Mouse (Mus musculus): ENCODE data around the gene Oaf.

DNA sequence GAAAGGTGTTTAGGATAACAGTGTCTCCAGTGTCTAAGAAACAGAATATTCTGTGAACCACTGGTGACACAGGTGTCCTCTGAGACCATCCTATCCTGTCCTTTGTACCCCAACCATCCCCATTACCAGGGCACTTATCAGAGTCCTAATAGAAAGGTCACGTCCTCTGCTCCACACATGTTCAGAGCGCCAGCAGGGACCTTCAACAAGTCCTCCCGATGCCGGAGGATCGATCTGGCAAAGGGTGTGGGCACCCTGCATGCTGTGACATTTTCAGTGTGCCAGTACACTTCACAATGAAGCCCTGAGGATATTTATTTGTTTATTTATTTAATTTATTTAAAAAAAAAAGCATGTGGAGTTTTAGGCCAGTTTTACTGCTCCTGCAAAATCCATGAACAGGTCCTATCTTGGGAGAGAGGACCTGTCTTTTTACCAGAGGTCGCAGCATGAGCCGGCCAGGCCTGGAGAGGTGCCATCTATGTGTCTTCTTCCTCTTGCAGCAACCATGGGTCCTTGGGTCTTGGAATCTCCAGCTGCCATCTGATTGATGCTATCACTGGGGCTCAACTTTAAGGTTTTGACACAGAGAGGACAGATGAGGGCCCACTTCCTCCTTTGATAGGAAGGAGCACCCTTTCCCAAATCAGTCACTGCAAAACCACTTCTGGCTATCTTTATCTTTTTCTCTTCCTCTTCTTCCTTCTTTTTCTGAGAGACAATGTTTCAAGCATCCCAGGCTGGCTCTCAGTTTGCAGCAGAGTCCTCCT, 6.3 kb upstream of the Oaf start:
- no peak for TF ChIP-seq CTCF (IDR thresholded peaks at IDR 0.05; ENCODE audit: low read depth)
- no peak for TF ChIP-seq EP300 (IDR thresholded peaks at IDR 0.05; ENCODE audit: low read depth)
